Mouse (Mus musculus) cerebral cortex, adult 2 months (tissue): ENCODE results near the gene Plcb4.

Source experiments
- WGBS: fragments of 180-500 bp; shearing (Covaris S2); methylation state at CpG from one replicate; pipeline ENCODE4 v1.1.7; 2018; 5-methylcytosine and 5-hydroxymethylcytosine counted together

Plcb4 gene

GRCm38 (mm10) chr2:135861531-135862488, 203.0 kb downstream of the Plcb4 start:
- WGBS: 85% methylated on average over 8 of the region's 8 CpGs

- 66% methylated on average over 5 of the region's 5 CpGs for WGBS
Measured at GRCm38 (mm10) chr2:135862489-135863390, 203.9 kb downstream of the Plcb4 start.

- WGBS: 85% methylated on average over 4 of the region's 4 CpGs
Measured at GRCm38 (mm10) chr2:135863391-135864076, 204.7 kb downstream of the Plcb4 start.

GRCm38 (mm10) chr2:135866421-135866820, 207.6 kb downstream of the Plcb4 start:
- 81% methylated on average over 9 of the region's 9 CpGs for WGBS

GRCm38 (mm10) chr2:135866838-135867237, 208.0 kb downstream of the Plcb4 start:
- WGBS: 57% methylated on average over 4 of the region's 4 CpGs

DNA sequence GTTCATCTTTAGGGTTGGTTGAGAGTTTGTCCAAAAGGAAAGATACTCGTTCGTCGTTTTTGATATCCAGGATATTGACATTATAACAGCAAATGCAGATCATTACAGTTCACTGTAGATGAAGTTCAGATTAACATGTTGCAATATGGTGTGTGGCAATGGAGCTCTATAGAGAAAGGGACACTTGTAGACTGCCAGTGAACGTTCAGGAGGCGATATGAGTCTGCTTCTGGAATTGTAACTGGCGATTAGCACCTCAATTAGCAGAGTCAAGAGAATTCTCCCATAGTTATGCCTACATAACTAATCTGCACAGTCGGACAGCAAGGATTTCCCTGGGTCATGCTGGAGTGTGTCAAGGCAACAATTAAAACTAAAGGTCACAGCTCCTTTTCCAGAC, 210.8 kb downstream of the Plcb4 start:
- 91% methylated on average over 7 of the region's 7 CpGs for WGBS

DNA sequence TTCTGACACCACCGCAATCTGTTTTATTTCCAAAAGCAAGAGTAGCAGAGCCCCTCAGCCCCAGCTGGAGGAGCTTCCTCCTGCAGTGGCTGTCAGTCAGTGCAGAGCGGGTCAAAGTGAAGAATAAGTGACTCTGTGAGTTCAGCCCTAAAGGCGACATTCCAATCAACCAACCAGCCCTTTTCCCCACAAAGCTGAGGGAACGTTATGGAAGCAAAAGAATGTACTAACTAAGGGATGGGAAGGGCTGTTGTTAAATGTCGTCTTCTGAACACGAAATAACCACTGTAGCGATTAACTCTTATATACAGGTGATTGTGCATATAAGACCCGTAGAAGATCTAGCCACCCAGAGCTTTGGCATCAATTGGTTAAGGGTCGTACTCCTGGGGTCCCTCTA, 214.3 kb downstream of the Plcb4 start:
- WGBS: 93% methylated on average over 9 of the region's 9 CpGs

- WGBS: 52% methylated on average over 2 of the region's 2 CpGs
Measured at GRCm38 (mm10) chr2:135873761-135874160, 214.9 kb downstream of the Plcb4 start.

- WGBS: 58% methylated on average over 6 of the region's 6 CpGs
Measured at GRCm38 (mm10) chr2:135875549-135875948, 216.7 kb downstream of the Plcb4 start.

- WGBS: 94% methylated on average over 7 of the region's 7 CpGs
Measured at GRCm38 (mm10) chr2:135879356-135879755, 220.5 kb downstream of the Plcb4 start.

DNA sequence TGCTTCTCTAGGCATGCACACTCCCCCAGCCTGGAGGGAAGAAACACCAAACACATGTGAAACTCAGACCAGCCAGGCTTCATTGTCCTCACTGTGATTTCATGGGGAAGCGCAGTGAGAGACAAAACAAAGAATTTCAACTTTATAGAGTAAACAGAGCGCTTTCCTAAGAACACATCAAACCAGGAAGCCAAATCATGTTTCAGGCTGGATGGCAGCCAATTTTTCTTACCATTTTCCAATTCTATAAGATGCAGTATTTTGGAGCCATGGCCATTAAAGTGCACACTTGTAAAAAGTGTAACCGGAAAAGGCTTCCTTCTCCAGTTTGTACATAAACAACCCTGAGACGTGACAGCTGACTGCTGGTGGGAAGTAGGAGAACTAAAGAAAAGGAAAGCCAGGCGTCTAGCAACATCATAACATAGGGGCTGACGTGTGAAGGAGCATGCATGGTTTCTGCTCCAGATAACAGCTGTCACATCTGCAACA, 221.5 kb downstream of the Plcb4 start:
- WGBS: 66% methylated on average over 6 of the region's 6 CpGs

DNA sequence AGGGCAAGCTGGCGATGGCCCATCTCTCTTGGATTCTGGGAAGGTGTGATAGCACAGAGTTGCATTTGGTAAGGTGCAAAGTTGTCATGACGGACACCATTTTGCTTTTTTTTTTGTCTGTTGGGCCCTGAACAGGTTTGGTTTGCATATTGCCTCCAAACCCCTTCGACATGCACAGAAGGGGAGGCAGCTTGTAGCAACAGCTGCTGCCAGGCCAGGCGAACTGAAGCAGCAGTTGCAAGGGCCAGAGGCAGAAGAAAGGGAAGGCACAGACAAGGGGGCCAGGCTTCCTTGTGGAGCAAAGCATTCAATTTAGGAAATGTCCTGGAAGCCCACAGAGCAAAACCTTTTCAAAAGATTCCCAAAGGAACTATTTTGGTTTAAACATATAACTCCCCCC, 224.5 kb downstream of the Plcb4 start:
- WGBS: 91% methylated on average over 4 of the region's 4 CpGs

DNA sequence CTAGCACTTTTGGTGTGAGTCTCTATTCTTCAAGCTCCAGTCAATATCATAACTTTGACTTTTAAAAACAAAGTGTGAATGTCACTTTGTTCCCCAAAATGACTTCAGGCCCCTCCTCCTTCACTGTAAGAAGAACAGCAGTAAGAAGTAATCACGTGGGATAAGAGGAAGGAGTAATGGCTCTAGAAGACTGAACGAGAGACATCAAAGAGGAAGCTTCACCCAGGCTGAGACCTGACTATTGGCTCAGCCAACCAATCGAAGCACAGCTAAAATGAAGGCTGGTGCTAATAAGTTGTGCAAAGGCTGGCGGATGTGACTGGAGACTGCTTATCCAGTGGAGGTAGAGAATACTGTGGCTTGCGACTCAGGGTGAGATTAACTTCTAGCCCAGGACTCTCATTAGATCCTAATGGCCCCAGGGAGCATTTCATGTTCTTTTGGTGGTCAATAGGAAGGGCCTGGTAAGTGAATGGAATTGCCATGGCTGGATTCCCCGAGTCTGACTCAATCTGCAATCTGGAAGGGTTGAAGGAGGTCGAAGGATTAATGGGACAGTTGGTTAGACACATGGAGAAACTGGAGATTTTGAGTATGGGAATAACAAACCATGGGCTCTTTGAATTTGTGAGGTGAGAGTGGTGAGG, 225.8 kb downstream of the Plcb4 start:
- 91% methylated on average over 7 of the region's 7 CpGs for WGBS

DNA sequence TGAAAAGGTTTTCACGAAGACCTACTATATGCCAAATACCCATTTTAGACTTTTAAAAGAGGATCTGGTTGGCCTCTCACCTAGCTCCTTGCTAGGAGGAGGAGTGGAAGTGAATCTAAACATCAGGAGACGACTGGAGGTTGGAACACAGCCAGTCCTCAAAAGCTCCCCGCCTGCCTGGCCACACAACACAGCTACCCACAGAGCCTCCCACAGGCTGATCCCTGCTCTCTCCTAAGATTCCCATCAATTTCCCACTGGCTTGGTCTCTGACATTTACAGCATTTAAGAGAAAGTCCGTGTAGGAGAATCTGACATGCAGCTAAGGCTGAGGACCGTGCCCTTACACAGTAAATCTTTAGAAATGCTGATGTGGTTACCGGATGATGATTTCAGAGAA, 226.8 kb downstream of the Plcb4 start:
- WGBS: 64% methylated on average over 6 of the region's 6 CpGs

GRCm38 (mm10) chr2:135886081-135886679, 227.4 kb downstream of the Plcb4 start:
- WGBS: 85% methylated on average over 9 of the region's 9 CpGs

DNA sequence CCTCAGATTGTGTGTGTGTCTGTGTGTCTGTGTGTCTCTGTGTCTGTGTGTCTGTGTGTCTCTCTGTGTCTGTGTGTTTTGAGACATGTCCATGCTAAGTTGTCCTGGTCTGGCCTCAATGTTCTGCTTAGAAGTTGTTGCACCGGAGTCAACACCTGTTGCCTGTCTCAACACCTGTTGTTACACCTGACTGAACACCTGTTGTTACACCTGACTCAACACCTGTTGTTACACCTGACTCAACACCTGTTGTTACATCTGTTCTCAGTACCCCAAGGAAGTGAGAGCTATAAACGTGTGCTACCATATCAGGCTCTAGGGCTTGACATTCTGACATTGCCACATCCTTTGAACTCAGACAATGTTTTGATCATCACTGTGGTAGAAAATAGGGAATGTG, 229.0 kb downstream of the Plcb4 start:
- WGBS: 72% methylated on average over 2 of the region's 2 CpGs

GRCm38 (mm10) chr2:135888206-135888605, 229.4 kb downstream of the Plcb4 start:
- WGBS: 57% methylated on average over 4 of the region's 4 CpGs

- 91% methylated on average over 10 of the region's 10 CpGs for WGBS
Measured at GRCm38 (mm10) chr2:135888767-135889166, 230.0 kb downstream of the Plcb4 start.

- 100% methylated on average over 1 of the region's 1 CpGs for WGBS
Measured at GRCm38 (mm10) chr2:135890083-135890482, 231.3 kb downstream of the Plcb4 start.

DNA sequence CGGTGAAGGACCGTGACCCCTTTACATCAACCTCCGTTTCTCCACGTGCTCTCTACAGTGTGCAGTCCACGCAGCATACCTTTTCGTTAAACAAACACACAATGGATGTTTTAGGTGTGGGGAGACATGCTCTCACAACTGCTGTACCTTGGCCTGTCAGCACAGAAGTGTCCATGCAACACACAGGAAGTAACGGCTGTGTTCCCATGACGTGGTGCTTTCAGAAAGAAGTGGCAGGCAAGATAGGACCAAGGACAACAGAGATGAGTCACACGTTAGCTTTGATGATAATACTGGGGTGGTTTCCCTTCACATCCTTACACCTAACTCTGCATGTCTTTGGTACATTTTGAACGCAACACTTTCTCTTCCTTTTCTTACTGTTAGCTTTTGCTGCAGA, 232.3 kb downstream of the Plcb4 start:
- 90% methylated on average over 10 of the region's 10 CpGs for WGBS

DNA sequence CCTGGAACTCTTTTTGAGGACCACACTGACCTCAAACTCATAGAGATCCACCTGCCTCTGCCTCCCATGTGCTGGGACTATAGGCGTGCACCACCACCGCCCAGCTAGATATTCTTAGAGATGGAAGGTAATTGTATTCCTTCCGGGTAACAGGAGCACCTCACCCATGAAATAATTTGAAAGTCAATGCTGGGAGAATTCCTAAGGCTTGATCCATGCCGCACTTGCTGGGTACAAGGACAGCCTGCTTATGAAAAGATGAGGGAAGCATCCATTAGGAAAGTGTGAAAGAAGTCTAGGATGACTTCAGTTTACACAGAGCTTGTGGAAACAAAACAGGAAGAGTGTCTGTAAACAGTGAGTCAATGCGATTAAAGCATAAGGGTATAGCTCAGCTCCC, 232.9 kb downstream of the Plcb4 start:
- 92% methylated on average over 5 of the region's 5 CpGs for WGBS
